Mouse (Mus musculus) liver, embryonic 12.5 days (tissue): ENCODE results near the gene Mypop. TPM values are rescaled to one million over a fixed set of nuclear protein-coding genes. Genes with fewer than 3 reads are reported as not detected.
A peak's percentile ranks its signal among the peaks of the same experiment; 100 is the strongest.

ENCODE experiments used
- ATAC-seq: fragments of 200-750 bp; cut with Nextera tagmentation; 2 replicates; pipeline ENCODE4 v1.8.0; 2017; ENCODE audit warnings: moderate number of reproducible peaks, mild to moderate bottlenecking, moderate library complexity
- H3K27ac ChIP-seq: fragments of 300-500 bp; sonication (generic); 2 replicates; pipeline ENCODE4 v1.5.1; 2016; ENCODE audit warnings: mild to moderate bottlenecking
- H3K27me3 ChIP-seq: fragments of 300-500 bp; sonication (generic); replicated peaks from 2 replicates; pipeline ENCODE4 v1.6.1; 2016; ENCODE audit warnings: mild to moderate bottlenecking, moderate library complexity
- H3K36me3 ChIP-seq: fragments of 300-500 bp; sonication (generic); 2 replicates; pipeline ENCODE4 v1.6.1; 2016; ENCODE audit warnings: mild to moderate bottlenecking, moderate library complexity
- H3K4me1 ChIP-seq: fragments of 300-500 bp; sonication (generic); 2 replicates; pipeline ENCODE4 v1.6.1; 2016
- H3K4me2 ChIP-seq: fragments of 300-500 bp; sonication (generic); 2 replicates; pipeline ENCODE4 v1.6.1; 2016; ENCODE audit warnings: mild to moderate bottlenecking, moderate library complexity
- H3K4me3 ChIP-seq: fragments of 300-500 bp; sonication (generic); 2 replicates; pipeline ENCODE4 v1.5.1; 2016; ENCODE audit warnings: mild to moderate bottlenecking, moderate library complexity
- H3K9ac ChIP-seq: fragments of 300-500 bp; sonication (generic); 2 replicates; pipeline ENCODE4 v1.6.1; 2016; ENCODE audit warnings: mild to moderate bottlenecking, moderate library complexity
- H3K9me3 ChIP-seq: fragments of 300-500 bp; sonication (generic); replicated peaks from 2 replicates; pipeline ENCODE4 v1.6.1; 2016; ENCODE audit warnings: mild to moderate bottlenecking, moderate library complexity
- WGBS: fragments of 180-500 bp; shearing (Covaris S2); methylation state at CpG from one replicate; pipeline ENCODE4 v1.1.7; 2016; ENCODE audit not compliant: insufficient replicate concordance; 5-methylcytosine and 5-hydroxymethylcytosine counted together
- polyA plus RNA-seq: library from polyadenylated mRNA; unstranded; fragments of >200 nt; fragmentation: Nextera tagmentation; extraction: Ambion mirVana; gene quantifications from 2 replicates; pipeline ENCODE4 v1.2.1, GENCODE M21; 2016

Gene Mypop
- polyA plus RNA-seq, 1 experiment from 2014 or later: 1.3 TPM

DNA sequence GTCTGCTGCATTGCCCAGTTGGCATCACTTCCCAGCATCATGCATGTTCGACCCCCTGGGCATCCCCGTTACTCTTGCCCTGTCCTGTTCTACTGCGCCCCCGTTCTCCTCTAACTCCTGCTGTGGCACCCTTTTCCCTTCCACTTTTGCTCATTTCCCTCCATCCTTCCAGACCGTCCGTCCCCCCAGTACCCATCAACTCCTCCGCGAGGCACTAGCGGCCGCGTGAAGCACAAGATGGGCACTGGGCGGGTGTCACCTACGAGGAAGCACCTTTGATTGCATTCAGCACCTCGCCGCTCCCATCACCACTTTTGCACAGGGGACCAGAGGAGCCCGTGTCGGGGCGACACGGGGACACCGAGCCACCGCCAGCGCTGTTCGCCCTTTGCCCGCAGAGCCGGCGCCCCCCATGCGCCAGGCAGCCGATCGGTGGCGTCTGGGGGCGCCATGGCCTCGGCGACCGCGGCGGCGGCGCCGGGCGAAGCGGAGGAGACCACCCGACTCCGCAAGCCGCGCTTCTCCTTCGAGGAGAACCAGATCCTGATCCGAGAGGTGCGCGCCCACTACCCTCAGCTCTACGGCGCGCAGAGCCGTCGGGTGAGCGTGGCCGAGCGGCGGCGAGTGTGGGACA lies 732 bp downstream of the Mypop start:
- H3K27ac ChIP-seq: no peak overlapping the region
- 0 out of 2 replicates have a peak overlapping the region, but pooled peaks have one; percentile 28 for H3K9ac ChIP-seq
- peaks cover 5% of the 10 kb centered on the region; the same call in 1 of the 2 replicates for H3K36me3 ChIP-seq
- no peaks in the 10 kb centered on the region for H3K9me3 ChIP-seq
- WGBS: 2% methylated on average over 59 of the region's 59 CpGs
- peaks cover 76% of the 10 kb centered on the region for H3K27me3 ChIP-seq
- H3K4me1 ChIP-seq: peaks cover 23% of the 10 kb centered on the region
- peak overlapping the region; percentile 52 for H3K4me3 ChIP-seq
- H3K4me2 ChIP-seq: peak overlapping the region; percentile 78
- ATAC-seq: no peak

DNA sequence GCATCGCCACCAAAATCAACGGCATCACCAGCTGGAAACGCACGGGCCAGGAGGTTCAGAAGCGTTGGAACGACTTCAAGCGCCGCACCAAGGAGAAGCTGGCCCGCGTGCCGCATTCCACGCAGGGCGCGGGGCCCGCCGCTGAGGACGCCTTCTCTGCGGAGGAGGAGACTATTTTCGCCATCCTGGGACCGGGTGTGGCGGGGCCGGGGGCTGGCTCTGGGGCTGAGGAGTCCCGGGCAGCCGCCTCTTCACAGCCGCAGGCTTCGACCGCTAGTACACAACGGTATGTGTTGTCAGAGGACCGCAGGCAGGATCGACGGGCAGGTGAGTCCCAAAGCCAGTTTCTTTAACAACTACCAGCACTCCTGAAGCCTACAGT lies 1.2 kb downstream of the Mypop start:
- peak overlapping the region; percentile 78 for H3K4me2 ChIP-seq
- ATAC-seq: no peak
- 1% methylated on average over 30 of the region's 31 CpGs for WGBS
- H3K27ac ChIP-seq: no peak overlapping the region
- peaks cover 7% of the 10 kb centered on the region for H3K36me3 ChIP-seq
- no peaks in the 10 kb centered on the region for H3K9me3 ChIP-seq
- H3K9ac ChIP-seq: 0 out of 2 replicates have a peak overlapping the region, but pooled peaks have one; percentile 28
- H3K27me3 ChIP-seq: peaks cover 72% of the 10 kb centered on the region
- peak overlapping the region; percentile 52 for H3K4me3 ChIP-seq
- H3K4me1 ChIP-seq: peaks cover 23% of the 10 kb centered on the region

DNA sequence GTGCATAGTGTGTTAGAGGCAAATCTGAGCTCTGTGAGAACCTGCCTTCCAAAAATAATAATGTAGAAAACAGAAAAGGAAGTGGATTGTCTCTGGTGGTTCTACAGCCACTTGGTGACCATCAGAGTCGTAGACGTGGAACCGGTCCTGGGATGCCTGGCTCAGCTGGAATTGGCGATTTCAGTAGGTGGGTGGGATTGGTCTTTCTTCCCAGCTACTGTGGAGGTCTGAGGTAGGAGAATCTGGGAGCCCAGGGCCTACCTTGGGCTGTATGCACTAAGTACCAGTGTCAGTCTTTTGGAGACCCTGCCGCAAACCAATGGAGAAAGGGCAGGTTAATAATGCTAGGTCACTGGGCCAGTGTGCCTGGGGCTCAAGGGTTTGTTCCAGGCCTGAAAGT lies 2.0 kb downstream of the Mypop start:
- ATAC-seq: no peak
- WGBS: 74% methylated on average over 5 of the region's 5 CpGs

DNA sequence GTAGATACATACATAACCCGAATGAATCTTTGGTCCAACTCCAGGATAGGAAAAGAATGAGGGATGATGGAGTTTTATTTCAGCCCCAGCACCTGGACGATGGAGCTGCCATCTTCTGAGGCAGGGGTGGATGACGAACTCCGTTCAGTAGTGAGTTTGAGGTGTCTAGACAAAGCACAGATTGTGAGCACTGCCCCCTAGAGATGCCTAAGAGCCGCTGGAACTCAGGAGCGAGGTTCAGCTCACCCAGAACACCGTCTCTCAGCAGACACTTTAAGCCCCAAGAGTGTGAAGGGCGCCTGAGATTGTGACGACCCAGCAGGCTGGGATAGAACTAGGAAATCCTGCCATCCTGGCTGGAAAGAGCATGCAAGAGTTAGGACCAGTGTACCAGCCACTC lies 7.8 kb downstream of the Mypop start:
- Histone ChIP-seq H3K9ac (no peak overlapping the region), H3K4me1 (peaks cover 36% of the 10 kb centered on the region), H3K9me3 (no peaks in the 10 kb centered on the region), H3K27me3 (peaks cover 7% of the 10 kb centered on the region), H3K4me3 (no peak overlapping the region), H3K27ac (no peak overlapping the region), H3K36me3 (peaks cover 12% of the 10 kb centered on the region), H3K4me2 (no peak overlapping the region)
- WGBS: 61% methylated on average over 9 of the region's 9 CpGs
- ATAC-seq: no peak

More for the DNA sequence above, 2.0 kb downstream of the Mypop start:
- no peak overlapping the region for H3K4me2 ChIP-seq
- peaks cover 65% of the 10 kb centered on the region for H3K27me3 ChIP-seq
- H3K9ac ChIP-seq: no peak overlapping the region
- peaks cover 23% of the 10 kb centered on the region for H3K4me1 ChIP-seq
- H3K36me3 ChIP-seq: peaks cover 12% of the 10 kb centered on the region
- no peaks in the 10 kb centered on the region for H3K9me3 ChIP-seq
- no peak overlapping the region for H3K4me3 ChIP-seq
- H3K27ac ChIP-seq: no peak overlapping the region

DNA sequence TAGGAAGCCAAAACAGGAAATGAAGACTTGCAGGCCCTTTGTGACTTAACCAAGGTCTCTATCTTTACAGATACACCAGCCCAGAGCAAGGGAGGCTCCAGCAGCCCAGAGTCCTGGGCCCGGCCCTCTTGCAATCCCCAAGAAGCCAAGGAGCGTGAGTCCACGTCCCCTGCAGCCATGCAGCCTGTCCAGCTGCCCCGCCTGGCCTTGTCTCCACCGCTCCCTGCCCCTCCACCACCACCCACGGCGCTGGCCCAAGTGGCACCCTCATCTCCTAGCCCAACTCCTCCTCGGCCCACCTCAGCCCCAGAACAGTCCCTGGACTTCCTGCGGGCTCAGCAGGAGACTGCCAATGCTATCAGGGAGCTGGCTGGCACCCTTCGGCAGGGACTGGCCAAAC lies 9.4 kb downstream of the Mypop start:
- Histone ChIP-seq H3K9me3 (no peaks in the 10 kb centered on the region), H3K4me2 (peak overlapping the region; percentile 99), H3K4me1 (peaks cover 49% of the 10 kb centered on the region), H3K27ac (peak overlapping the region; percentile 86), H3K9ac (peak overlapping the region; percentile 64), H3K27me3 (no peaks in the 10 kb centered on the region), H3K36me3 (peaks cover 19% of the 10 kb centered on the region), H3K4me3 (peak overlapping the region; percentile 55)
- 19% methylated on average over 10 of the region's 10 CpGs for WGBS
- no peak for ATAC-seq

DNA sequence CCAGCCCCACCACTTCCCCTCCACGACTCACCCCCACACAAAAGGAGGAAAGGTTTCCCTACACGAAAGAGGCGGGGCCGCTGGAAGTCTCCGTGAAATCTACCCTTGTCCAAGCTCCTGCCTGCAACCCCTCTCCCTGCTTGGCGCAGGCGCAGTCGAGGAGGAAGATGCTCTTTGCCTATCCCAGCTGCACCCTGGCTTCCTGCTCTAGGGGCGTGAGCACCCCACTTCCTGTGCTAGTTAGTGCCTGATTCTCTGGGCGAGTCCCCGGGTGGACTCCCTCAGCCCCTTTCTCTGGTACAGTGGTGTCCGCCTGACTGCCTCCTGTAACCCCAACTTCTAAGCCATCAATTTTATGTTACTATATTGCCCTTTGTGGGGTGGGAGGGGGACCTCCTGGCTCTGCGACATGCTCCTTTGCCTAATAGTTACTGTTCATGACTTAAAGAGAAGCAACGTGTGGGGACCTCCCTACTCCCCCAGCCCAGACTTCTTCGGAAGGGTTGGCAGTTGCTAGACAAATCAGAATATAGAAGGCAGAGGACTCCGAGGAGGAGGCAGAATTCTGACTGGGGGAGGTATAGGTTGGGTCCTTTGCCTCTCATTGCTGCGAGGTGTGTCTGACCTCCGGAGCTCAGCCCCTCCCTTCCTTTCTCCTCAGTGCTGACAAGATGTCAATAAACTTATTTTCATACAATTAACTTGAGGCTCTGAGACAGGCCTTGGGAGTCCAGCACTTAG lies 10.2 kb downstream of the Mypop start:
- 17% methylated on average over 18 of the region's 18 CpGs for WGBS
- Histone ChIP-seq H3K9me3 (no peaks in the 10 kb centered on the region), H3K4me3 (peak overlapping the region; percentile 55), H3K27ac (peak overlapping the region; percentile 86), H3K27me3 (no peaks in the 10 kb centered on the region), H3K4me1 (peaks cover 57% of the 10 kb centered on the region), H3K36me3 (peaks cover 26% of the 10 kb centered on the region), H3K9ac (peak overlapping the region; percentile 64), H3K4me2 (peak overlapping the region; percentile 99)
- no peak for ATAC-seq

DNA sequence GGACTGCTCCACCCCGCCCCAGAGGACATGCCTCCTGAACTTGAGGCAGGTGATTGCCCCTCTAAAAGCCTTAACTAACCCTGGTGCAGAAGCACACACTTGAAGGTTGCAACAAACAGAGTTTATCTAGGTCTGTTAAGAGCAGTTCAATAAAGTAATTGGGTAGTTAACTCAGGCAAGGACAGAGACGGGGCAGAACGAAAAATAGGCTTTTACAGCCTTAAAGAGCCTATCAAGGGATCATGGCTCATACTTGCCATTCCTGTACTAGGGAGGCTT lies 10.7 kb downstream of the Mypop start:
- peak overlapping the region; percentile 99 for H3K4me2 ChIP-seq
- H3K27me3 ChIP-seq: no peaks in the 10 kb centered on the region
- H3K36me3 ChIP-seq: peaks cover 25% of the 10 kb centered on the region
- no peaks in the 10 kb centered on the region for H3K9me3 ChIP-seq
- ATAC-seq: no peak
- H3K4me3 ChIP-seq: peak overlapping the region; percentile 55; the same call in 1 of the 2 replicates
- peak overlapping the region; percentile 86 for H3K27ac ChIP-seq
- peak overlapping the region; percentile 73 for H3K9ac ChIP-seq
- H3K4me1 ChIP-seq: peaks cover 62% of the 10 kb centered on the region
- WGBS: 63% methylated on average over 3 of the region's 3 CpGs

DNA sequence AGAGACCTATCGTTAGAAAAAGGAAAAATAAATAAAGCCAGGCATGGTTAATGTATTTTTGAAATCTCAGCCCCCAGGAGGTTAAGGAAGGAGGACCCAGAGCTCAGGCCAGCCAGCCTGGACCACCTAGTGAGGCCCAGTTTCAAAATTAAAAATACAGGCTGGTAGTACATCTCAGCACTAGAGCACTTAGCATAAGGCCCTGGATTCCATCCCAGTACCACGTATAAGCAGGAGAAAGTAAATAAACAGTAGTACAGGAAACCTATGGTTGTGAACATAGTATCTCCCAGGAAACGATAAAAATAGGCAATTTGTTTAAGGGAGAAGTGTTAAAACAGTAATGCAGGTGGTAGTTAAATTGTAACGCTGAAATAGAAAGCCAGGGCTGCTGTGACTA lies 11.1 kb downstream of the Mypop start:
- H3K36me3 ChIP-seq: peaks cover 28% of the 10 kb centered on the region
- H3K9me3 ChIP-seq: no peaks in the 10 kb centered on the region
- WGBS: 39% methylated on average over 4 of the region's 4 CpGs
- H3K9ac ChIP-seq: peak overlapping the region; percentile 73
- H3K27me3 ChIP-seq: no peaks in the 10 kb centered on the region
- H3K4me2 ChIP-seq: peak overlapping the region; percentile 99
- H3K4me3 ChIP-seq: peak overlapping the region; percentile 58; the same call in 1 of the 2 replicates
- peaks cover 66% of the 10 kb centered on the region for H3K4me1 ChIP-seq
- peak overlapping the region; percentile 86 for H3K27ac ChIP-seq
- ATAC-seq: no peak

DNA sequence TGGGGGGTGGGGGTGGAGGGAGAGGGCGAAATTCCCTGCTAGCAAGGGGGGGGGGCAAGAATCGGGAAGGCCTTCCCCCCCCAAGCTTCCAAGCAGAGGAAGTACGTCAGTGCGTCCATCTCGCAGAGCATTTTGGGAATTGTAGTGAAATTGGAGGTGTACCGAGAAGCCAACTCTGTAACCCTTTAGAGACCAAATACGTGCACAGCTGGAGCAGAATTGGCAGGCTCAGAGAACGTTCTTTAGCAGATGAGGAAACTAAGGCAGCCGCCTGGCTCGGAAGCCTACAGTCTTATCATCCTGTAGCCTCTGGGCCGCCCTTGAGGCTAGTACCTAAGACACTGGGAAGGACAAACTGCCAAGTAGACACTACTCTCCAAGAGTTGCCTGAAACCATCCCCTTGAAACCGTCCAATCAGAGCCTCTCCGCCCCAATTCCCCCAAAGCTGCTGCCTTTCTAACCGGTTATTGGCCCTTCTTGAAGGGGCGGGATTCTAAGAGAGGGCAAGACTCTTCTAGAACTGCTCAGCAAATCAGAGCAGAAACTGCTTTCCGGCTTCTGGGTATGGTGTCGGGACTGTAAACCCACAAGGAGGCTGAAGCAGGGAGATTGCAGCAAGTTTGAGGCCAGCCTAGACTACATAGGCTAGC lies 11.9 kb downstream of the Mypop start:
- peaks cover 70% of the 10 kb centered on the region for H3K4me1 ChIP-seq
- peak overlapping the region; percentile 58 for H3K4me3 ChIP-seq
- no peaks in the 10 kb centered on the region for H3K27me3 ChIP-seq
- WGBS: under 1% methylated on average over 17 of the region's 17 CpGs
- peaks cover 26% of the 10 kb centered on the region for H3K36me3 ChIP-seq
- no peaks in the 10 kb centered on the region for H3K9me3 ChIP-seq
- peak overlapping the region; percentile 86 for H3K27ac ChIP-seq
- H3K9ac ChIP-seq: peak overlapping the region; percentile 73
- peak; percentile 66 for ATAC-seq
- peak overlapping the region; percentile 99 for H3K4me2 ChIP-seq

DNA sequence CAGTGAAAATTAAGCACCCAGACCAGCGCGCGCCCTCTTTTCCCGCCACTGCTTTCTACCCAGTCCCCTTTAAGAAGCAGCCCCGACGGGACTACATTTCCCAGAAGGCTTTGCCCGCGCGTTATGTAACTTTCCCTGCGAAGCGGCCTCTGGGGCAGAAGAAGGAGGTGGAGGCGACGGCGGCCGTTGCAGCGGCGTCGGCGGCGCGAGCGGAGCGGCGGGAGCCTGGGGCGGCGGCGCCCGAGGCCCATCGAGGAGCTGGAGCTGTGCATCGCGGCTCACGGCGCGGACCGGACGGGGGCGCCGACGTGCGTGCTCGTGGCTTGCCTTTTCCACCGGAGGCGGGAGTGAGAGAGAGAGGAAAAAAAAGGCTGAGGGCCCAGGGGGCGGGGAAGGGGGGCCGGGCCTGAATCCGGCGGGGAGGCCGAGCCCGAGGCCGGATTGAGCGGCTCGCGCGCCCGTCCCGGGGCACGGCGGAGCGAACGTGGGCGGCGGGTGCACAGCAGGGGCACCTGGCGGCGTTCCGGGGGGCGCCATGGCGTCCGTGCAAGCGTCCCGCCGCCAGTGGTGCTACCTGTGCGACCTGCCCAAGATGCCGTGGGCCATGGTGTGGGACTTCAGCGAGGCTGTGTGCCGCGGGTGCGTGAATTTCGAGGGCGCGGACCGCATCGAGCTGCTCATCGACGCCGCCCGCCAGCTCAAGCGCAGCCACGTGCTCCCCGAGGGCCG lies 13.0 kb downstream of the Mypop start, which contains the start of gene Irf2bp1:
Irf2bp1 (plus strand) TSS at position 143 of the 729 bp plus-strand sequence.
- peaks cover 72% of the 10 kb centered on the region for H3K4me1 ChIP-seq
- peak within 1 kb of the TSS; percentile 89 for H3K9ac ChIP-seq
- H3K27me3 ChIP-seq: no peaks in the 10 kb centered on the region
- H3K9me3 ChIP-seq: no peaks in the 10 kb centered on the region
- H3K36me3 ChIP-seq: peaks cover 26% of the 10 kb centered on the region
- under 1% methylated on average over 81 of the region's 90 CpGs for WGBS
- peak; percentile 65 for ATAC-seq
- peak within 1 kb of the TSS; percentile 99 for H3K4me2 ChIP-seq
- peak within 1 kb of the TSS; percentile 83 for H3K4me3 ChIP-seq
- peak within 1 kb of the TSS; percentile 92 for H3K27ac ChIP-seq

DNA sequence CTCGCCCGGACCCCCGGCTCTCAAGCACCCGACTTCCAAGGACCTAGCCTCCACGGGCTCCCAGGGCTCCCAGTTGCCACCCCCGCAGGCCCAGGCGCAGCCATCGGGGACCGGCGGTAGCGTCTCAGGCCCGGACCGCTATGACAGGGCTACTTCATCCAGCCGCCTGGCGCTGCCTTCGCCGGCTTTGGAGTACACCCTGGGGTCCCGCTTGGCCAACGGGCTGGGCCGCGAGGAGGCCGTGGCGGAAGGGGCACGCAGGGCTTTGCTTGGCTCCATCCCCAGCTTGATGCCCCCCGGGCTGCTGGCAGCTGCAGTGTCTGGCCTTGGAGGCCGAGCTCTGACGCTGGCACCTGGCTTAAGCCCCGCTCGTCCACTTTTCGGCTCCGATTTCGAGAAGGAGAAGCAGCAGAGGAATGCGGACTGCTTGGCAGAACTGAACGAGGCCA lies 13.6 kb downstream of the Mypop start:
- no peak for ATAC-seq
- Histone ChIP-seq H3K4me2 (peak overlapping the region; percentile 99), H3K27me3 (no peaks in the 10 kb centered on the region), H3K9me3 (no peaks in the 10 kb centered on the region), H3K9ac (peak overlapping the region; percentile 89), H3K4me1 (peaks cover 73% of the 10 kb centered on the region), H3K36me3 (peaks cover 26% of the 10 kb centered on the region), H3K4me3 (peak overlapping the region; percentile 83), H3K27ac (peak overlapping the region; percentile 92)
- 10% methylated on average over 34 of the region's 34 CpGs for WGBS
